Mouse (Mus musculus) fibroblast of lung, adult 2 months (primary cell): ENCODE results near the gene Ift80.
"Not testable (repeated sequence)": the region's sequence is repeated elsewhere in the genome, so short reads cannot be mapped to it uniquely, and the experiment has no call there.

ENCODE experiments used
- DNase-seq: peaks from one replicate; pipeline ENCODE4 v3.0.0-alpha.2; 2011; ENCODE audit warnings: low read depth

Ift80 gene

GRCm38 (mm10) chr3:68935498-68935897 is 68.9 kb downstream of the Ift80 start:
- DNase-seq = no peak

GRCm38 (mm10) chr3:68934259-68934658 is 70.1 kb downstream of the Ift80 start:
- no peak for DNase-seq

- no peak for DNase-seq
These were observed 75.8 kb downstream of the Ift80 start for GRCm38 (mm10) chr3:68928619-68929018.

- DNase-seq = no peak
These were observed 96.9 kb downstream of the Ift80 start for GRCm38 (mm10) chr3:68907509-68907908.

GRCm38 (mm10) chr3:68904902-68905778 is 99.2 kb downstream of the Ift80 start:
- no peak for DNase-seq

- DNase-seq = not testable (repeated sequence)
These were observed 101.7 kb downstream of the Ift80 start for GRCm38 (mm10) chr3:68902636-68903035.

- no peak for DNase-seq
These were observed 107.2 kb downstream of the Ift80 start for GRCm38 (mm10) chr3:68897154-68897553.

- no peak for DNase-seq
These were observed 108.9 kb downstream of the Ift80 start for GRCm38 (mm10) chr3:68895426-68895825.

- DNase-seq = no peak
These were observed 117.5 kb downstream of the Ift80 start for GRCm38 (mm10) chr3:68886845-68887244.

GRCm38 (mm10) chr3:68874079-68874478 is 130.3 kb downstream of the Ift80 start:
- DNase-seq = no peak

GRCm38 (mm10) chr3:68870568-68870950 is 133.8 kb downstream of the Ift80 start:
- DNase-seq = no peak

- no peak for DNase-seq
These were observed 134.4 kb downstream of the Ift80 start for GRCm38 (mm10) chr3:68869691-68870567.

- DNase-seq = no peak
These were observed 135.1 kb downstream of the Ift80 start, which contains the start of gene 1110032F04Rik for GRCm38 (mm10) chr3:68869211-68869690. Gene 1110032F04Rik (plus strand): TSS chr3:68869586.

GRCm38 (mm10) chr3:68852414-68852813 is 152.0 kb downstream of the Ift80 start:
- no peak for DNase-seq

GRCm38 (mm10) chr3:68848323-68848722 is 156.0 kb downstream of the Ift80 start:
- DNase-seq = no peak

GRCm38 (mm10) chr3:68844025-68844424 is 160.3 kb downstream of the Ift80 start:
- DNase-seq = no peak
